Mouse (Mus musculus) skeletal muscle tissue, postnatal 0 days (tissue): ENCODE measurements around the gene Scgb1b2. TPM values are rescaled to one million over a fixed set of nuclear protein-coding genes. Genes with fewer than 3 reads are reported as not detected.

Experiments
- polyA plus RNA-seq: library from polyadenylated mRNA; unstranded; fragments of >200 nt; fragmentation: Nextera tagmentation; extraction: Ambion mirVana; gene quantifications from 2 replicates; pipeline ENCODE4 v1.2.1, GENCODE M21; 2015

Scgb1b2 gene
- polyA plus RNA-seq: not detected in 2 replicates

GRCm38 (mm10) chr7:31291721-31292120, at the start of gene Scgb1b2:
Gene Scgb1b2, minus strand, starts transcription at chr7:31291821.

GRCm38 (mm10) chr7:31290208-31290607, 1.4 kb downstream of the Scgb1b2 start, which contains the start of gene Scgb2b2:
Gene Scgb2b2, plus strand, starts transcription at chr7:31290508.

Other genes starting within 250 kb of the Scgb1b2 start
- gene Fxyd5, start 249.3 kb downstream of the Scgb1b2 start, polyA plus RNA-seq: 33.4 and 46.8 TPM in 2 replicates
- gene Fxyd7, start 240.4 kb downstream of the Scgb1b2 start, polyA plus RNA-seq: 1.5 and 2.8 TPM in 2 replicates
- 981 and 1,160 TPM in 2 replicates for gene Fxyd1, start 234.6 kb downstream of the Scgb1b2 start, polyA plus RNA-seq
- 1.1 and 1.3 TPM in 2 replicates for gene Lgi4, start 232.5 kb downstream of the Scgb1b2 start, polyA plus RNA-seq
- 0.87 and 5.7 TPM in 2 replicates for gene Fxyd3, start 215.1 kb downstream of the Scgb1b2 start, polyA plus RNA-seq
- gene Hpn, start 176.5 kb downstream of the Scgb1b2 start, polyA plus RNA-seq: 0.83 and 1.2 TPM in 2 replicates
- gene Scn1b, start 164.8 kb downstream of the Scgb1b2 start, polyA plus RNA-seq: 18.3 and 21.0 TPM in 2 replicates
- gene Gramd1a, start 135.9 kb downstream of the Scgb1b2 start, polyA plus RNA-seq: 31.3 TPM in 2 replicates
- not detected in 2 replicates for gene Scgb2b2, start 1.3 kb downstream of the Scgb1b2 start, polyA plus RNA-seq
- not detected in 2 replicates for gene Scgb2b3, start 70.3 kb upstream of the Scgb1b2 start, polyA plus RNA-seq
- not detected in 2 replicates for gene Scgb1b3, start 83.8 kb upstream of the Scgb1b2 start, polyA plus RNA-seq